Mouse (Mus musculus) heart, embryonic 15.5 days (tissue): ENCODE measurements around the gene Fads6. TPM values are rescaled to one million over a fixed set of nuclear protein-coding genes. Genes with fewer than 3 reads are reported as not detected.
A peak's percentile ranks its signal among the peaks of the same experiment; 100 is the strongest.

Source experiments
- ATAC-seq: fragments of 200-750 bp; cut with Nextera tagmentation; replicated peaks from 2 replicates; pipeline ENCODE4 v1.8.0; 2017; ENCODE audit warnings: low read depth, moderate TSS enrichment; ENCODE audit not compliant: insufficient number of reproducible peaks, insufficient read depth, low FRiP score
- H3K27ac ChIP-seq: fragments of 300-500 bp; sonication (generic); 2 replicates; pipeline ENCODE4 v1.5.1; 2015; ENCODE audit warnings: mild to moderate bottlenecking, inconsistent platforms
- H3K27me3 ChIP-seq: fragments of 300-500 bp; sonication (generic); 2 replicates; pipeline ENCODE4 v1.6.1; 2015; ENCODE audit warnings: inconsistent platforms
- H3K36me3 ChIP-seq: fragments of 300-500 bp; sonication (generic); 2 replicates; pipeline ENCODE4 v1.6.1; 2015; ENCODE audit warnings: mild to moderate bottlenecking, inconsistent platforms
- H3K4me1 ChIP-seq: fragments of 300-500 bp; sonication (generic); replicated peaks from 2 replicates; pipeline ENCODE4 v1.6.1; 2015; ENCODE audit warnings: inconsistent platforms
- H3K4me2 ChIP-seq: fragments of 300-500 bp; sonication (generic); 2 replicates; pipeline ENCODE4 v1.6.1; 2015; ENCODE audit warnings: inconsistent platforms, mild to moderate bottlenecking, moderate library complexity
- H3K4me3 ChIP-seq: fragments of 300-500 bp; sonication (generic); 2 replicates; pipeline ENCODE4 v1.5.1; 2015; ENCODE audit warnings: mild to moderate bottlenecking, inconsistent platforms
- H3K9ac ChIP-seq: fragments of 300-500 bp; sonication (generic); 2 replicates; pipeline ENCODE4 v1.6.1; 2015; ENCODE audit warnings: mild to moderate bottlenecking, inconsistent platforms
- H3K9me3 ChIP-seq: fragments of 300-500 bp; sonication (generic); replicated peaks from 2 replicates; pipeline ENCODE4 v1.6.1; 2016; ENCODE audit warnings: inconsistent platforms
- WGBS: fragments of 180-500 bp; shearing (Covaris S2); methylation state at CpG from one replicate; pipeline ENCODE4 v1.1.7; 2015; ENCODE audit warnings: mixed read lengths; 5-methylcytosine and 5-hydroxymethylcytosine counted together
- polyA plus RNA-seq: library from polyadenylated mRNA; unstranded; fragments of >200 nt; fragmentation: Nextera tagmentation; extraction: Ambion mirVana; gene quantifications from 2 replicates; pipeline ENCODE4 v1.2.1, GENCODE M21; 2015

Fads6 gene
- polyA plus RNA-seq, 1 experiment from 2014 or later: 0.55 TPM

DNA sequence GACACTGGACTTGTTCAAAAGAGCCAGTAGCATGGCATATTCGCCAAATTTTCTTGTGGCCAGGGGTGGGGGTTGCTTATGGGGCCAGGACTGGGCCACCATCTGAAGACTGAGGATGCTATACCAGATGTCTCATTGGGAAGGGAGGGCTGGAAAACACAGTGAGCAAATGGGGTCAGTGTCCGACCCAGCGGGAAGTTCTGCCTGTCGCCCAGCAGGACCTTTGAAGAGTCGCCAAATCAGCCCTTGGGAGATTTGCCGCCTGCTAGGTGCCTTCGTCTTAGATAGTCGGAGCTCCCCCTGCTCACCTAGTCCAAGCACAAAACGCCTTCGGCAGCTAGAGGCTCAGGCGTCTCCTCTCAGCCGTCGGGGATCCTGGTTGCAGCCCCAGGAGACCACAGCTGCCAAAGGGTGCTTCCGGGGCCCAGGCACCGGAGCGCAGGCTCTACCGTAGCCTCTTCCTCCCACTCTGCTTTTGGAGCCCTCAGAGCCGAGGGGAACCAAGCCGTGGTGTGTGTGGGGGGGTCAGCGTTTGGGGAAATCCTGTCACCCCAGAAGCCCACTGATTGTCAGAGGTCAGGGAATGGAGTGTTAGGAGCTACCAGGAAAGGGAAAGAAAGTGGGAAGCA lies 31.6 kb downstream of the Fads6 start:
- Histone ChIP-seq H3K4me3 (peak overlapping the region; percentile 47), H3K9me3 (no peaks in the 10 kb centered on the region), H3K4me1 (peaks cover 30% of the 10 kb centered on the region), H3K36me3 (no peaks in the 10 kb centered on the region), H3K27me3 (peaks cover 92% of the 10 kb centered on the region), H3K9ac (peak overlapping the region; percentile 37; the same call in 1 of the 2 replicates), H3K4me2 (peak overlapping the region; percentile 81), H3K27ac (no peak overlapping the region)
- 4% methylated on average over 20 of the region's 20 CpGs for WGBS
- no peak for ATAC-seq

DNA sequence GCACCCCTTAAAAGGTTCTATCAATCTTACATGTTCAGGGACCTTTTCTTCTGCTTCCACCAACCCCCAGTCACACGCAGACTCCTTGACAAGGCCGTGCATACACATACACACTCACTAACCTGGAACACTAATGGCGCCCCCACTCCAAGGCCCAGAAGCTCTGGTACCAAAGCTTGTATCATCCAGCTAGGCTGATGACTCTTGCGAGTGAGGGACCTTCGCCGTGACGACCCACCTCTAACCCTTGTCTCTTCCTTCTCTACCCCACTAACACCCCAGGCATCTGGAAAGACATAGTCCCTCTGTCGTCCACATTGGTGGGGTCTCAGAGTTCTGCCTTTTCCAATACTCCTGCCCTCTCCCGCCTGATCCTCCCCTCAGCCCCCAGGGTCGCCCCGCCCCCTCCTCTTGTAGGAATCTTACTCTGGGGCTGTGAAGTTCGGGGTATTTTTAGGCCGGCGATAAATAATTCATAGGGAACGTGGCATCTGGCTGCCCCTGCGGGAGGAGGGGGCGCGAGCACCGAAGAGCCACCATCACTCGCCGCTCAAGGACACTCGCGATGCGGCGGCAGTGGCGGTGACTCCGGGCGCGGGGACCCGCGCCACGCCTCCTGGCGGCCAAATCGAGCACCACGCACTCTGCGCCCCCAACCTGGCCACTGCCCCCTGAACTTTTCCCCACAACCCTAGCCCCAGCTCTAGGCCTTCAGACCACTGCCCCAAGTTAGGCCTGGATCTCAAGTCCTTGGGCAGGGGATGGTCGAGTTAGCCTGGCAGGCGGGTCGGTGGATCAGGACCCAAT lies 32.4 kb downstream of the Fads6 start:
- H3K9ac ChIP-seq: no peak overlapping the region
- peak overlapping the region; percentile 34 for H3K4me3 ChIP-seq
- H3K27ac ChIP-seq: no peak overlapping the region
- 10% methylated on average over 39 of the region's 39 CpGs for WGBS
- no peak for ATAC-seq
- H3K4me1 ChIP-seq: peaks cover 28% of the 10 kb centered on the region
- peaks cover 98% of the 10 kb centered on the region for H3K27me3 ChIP-seq
- no peaks in the 10 kb centered on the region for H3K9me3 ChIP-seq
- H3K36me3 ChIP-seq: no peaks in the 10 kb centered on the region
- H3K4me2 ChIP-seq: peak overlapping the region; percentile 59

DNA sequence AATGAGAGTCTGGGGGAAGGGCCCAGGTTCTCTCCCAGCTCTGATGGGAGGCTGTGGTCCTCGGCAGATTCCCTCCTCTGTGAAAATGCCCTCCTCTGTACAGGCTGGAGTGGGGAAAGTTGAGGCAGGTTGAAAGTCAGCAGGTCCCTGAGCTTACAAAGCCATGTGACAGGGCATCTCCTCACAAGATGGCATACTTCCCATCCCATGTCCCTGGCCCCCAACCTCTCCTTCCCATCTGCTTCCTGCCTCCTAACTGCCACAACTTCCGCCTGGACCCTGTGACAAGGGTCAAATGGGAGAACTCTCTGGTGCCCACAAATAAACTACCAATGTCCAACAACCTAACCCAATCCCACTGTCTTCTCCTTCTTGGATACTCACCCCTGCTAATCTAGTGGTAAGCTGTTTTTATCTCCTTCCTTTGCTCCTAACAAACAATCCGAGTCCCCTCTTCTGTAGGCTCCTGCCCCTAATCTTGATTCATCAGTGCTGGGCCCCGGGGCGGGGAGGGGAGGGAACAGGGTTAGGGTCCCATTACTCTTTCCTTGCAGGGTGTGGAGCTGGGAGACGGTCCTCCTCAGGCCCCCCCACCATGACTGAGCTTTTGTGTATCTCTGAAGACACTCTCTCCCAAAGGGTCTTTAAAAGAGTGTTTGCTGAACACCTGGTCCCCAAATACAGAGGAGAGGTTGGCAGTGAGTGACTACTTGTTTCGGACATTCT lies 33.2 kb downstream of the Fads6 start:
- Histone ChIP-seq H3K36me3 (no peaks in the 10 kb centered on the region), H3K4me1 (peaks cover 28% of the 10 kb centered on the region), H3K4me2 (no peak overlapping the region), H3K27me3 (peaks cover 100% of the 10 kb centered on the region), H3K4me3 (no peak overlapping the region), H3K9me3 (no peaks in the 10 kb centered on the region), H3K27ac (no peak overlapping the region), H3K9ac (no peak overlapping the region)
- WGBS: 60% methylated on average over 7 of the region's 7 CpGs
- no peak for ATAC-seq

DNA sequence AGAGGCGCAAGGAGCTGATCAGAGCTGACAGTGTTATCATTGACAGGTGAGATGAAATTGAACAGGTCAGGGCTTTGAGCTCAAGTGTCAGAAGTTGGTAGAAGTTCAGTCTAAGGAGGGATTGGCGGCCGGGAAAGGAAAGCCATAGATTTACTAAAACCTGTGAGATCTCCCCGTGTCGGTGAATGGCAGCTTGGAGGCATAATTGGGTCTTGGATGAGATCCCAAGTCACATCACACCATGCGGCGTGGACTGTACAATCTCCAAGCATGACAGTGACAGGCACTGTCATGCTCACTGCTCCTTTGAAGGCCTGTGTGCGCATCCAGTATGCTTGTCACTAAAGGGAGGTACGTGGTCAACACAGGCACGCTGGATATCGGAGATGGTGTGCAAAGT lies 34.5 kb downstream of the Fads6 start:
- no peak for ATAC-seq
- peaks cover 100% of the 10 kb centered on the region for H3K27me3 ChIP-seq
- H3K27ac ChIP-seq: no peak overlapping the region
- no peak overlapping the region for H3K4me3 ChIP-seq
- no peak overlapping the region for H3K9ac ChIP-seq
- 58% methylated on average over 11 of the region's 11 CpGs for WGBS
- H3K4me1 ChIP-seq: peaks cover 32% of the 10 kb centered on the region
- no peak overlapping the region for H3K4me2 ChIP-seq
- no peaks in the 10 kb centered on the region for H3K9me3 ChIP-seq
- H3K36me3 ChIP-seq: no peaks in the 10 kb centered on the region

DNA sequence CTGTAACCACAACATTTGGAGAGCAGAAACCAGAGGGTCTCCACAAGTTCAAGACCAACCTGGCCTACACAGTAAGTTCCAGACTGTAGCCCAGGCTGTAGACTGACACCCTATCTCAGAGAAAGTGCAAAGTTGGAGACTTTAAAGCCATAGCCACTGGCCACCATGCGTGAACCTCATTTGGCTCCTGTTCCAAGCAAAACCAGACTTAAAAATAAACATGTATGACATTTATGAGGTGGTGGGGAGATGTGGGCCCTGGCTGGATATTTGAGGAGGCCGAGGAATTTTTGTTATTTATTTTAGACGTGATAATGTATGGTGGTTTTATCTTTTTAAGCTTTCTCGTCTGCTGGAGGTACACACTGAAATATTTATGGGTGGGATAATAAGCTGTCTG lies 38.3 kb downstream of the Fads6 start:
- Histone ChIP-seq H3K4me2 (no peak overlapping the region), H3K9ac (no peak overlapping the region), H3K4me3 (no peak overlapping the region), H3K9me3 (no peaks in the 10 kb centered on the region), H3K4me1 (peaks cover 8% of the 10 kb centered on the region), H3K27ac (no peak overlapping the region), H3K36me3 (no peaks in the 10 kb centered on the region), H3K27me3 (peaks cover 97% of the 10 kb centered on the region)
- 60% methylated on average over 4 of the region's 4 CpGs for WGBS
- ATAC-seq: no peak

DNA sequence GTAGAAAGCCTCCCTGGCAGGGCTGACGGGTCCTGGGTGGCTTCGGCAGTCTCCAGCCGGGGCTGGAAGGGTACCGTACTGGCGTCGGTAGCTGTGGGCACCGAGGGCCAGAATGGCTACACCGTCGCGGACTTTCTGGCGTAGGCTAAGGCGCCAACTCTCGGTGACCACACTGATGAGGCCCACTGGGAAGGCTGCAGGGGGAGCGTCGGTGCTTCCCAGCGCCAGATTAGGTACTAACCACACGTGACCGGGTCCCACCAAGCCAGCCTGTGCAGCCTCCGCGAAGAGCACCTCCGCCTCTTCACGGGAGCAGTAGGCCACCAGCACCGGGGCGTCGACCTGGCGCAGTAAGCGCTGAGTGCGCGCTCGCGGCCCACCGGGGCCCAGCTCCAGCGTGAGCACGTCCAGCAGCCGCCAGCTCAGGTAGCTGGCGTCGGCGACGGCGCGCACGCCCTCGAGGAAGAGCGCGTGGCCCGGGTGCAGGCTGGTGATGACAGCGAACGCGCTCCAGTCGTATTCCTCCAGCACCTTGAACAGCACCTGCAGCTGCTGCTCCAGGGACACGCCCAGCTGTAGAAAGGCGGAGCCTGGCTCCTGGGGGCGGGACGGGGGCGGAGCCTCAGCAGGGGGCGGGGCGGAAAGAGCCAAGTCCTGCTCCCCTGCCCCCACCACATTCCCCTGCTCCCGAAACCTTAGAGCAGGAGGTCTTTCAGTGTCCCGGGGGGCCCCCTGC lies 39.5 kb downstream of the Fads6 start:
- H3K4me3 ChIP-seq: peak overlapping the region; percentile 16; the same call in 1 of the 2 replicates
- no peaks in the 10 kb centered on the region for H3K9me3 ChIP-seq
- no peak overlapping the region for H3K27ac ChIP-seq
- 16% methylated on average over 59 of the region's 59 CpGs for WGBS
- peaks cover 8% of the 10 kb centered on the region for H3K4me1 ChIP-seq
- H3K4me2 ChIP-seq: peak overlapping the region; percentile 32
- H3K27me3 ChIP-seq: peaks cover 96% of the 10 kb centered on the region
- no peak overlapping the region for H3K9ac ChIP-seq
- ATAC-seq: 0 out of 2 replicates have a peak, but pooled peaks have one; percentile 34
- no peaks in the 10 kb centered on the region for H3K36me3 ChIP-seq

DNA sequence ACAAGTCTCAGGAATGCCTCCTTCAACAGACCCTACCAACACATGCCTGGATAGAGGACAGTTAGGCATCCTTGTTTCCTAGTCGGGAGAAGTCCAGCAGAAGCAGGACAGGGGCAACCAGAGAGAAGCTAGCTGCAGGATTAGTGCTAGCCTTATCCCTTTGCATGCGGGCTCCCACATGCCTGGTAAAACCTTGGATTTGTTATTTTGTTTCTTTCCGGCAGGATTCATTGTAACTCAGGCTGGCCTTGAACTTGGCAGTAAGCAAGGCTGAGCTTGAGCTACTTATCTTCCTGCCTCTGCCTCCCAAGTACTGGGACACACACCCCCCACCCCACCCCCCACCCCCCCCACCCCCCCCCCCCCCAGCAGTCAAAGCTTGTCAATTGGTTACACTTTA lies 46.2 kb downstream of the Fads6 start:
- no peak overlapping the region for H3K9ac ChIP-seq
- WGBS: 55% methylated on average over 3 of the region's 3 CpGs
- H3K27ac ChIP-seq: no peak overlapping the region
- peaks cover 24% of the 10 kb centered on the region for H3K4me1 ChIP-seq
- peaks cover 94% of the 10 kb centered on the region for H3K27me3 ChIP-seq
- H3K4me3 ChIP-seq: no peak overlapping the region
- H3K36me3 ChIP-seq: no peaks in the 10 kb centered on the region
- no peak for ATAC-seq
- H3K9me3 ChIP-seq: no peaks in the 10 kb centered on the region
- no peak overlapping the region for H3K4me2 ChIP-seq

DNA sequence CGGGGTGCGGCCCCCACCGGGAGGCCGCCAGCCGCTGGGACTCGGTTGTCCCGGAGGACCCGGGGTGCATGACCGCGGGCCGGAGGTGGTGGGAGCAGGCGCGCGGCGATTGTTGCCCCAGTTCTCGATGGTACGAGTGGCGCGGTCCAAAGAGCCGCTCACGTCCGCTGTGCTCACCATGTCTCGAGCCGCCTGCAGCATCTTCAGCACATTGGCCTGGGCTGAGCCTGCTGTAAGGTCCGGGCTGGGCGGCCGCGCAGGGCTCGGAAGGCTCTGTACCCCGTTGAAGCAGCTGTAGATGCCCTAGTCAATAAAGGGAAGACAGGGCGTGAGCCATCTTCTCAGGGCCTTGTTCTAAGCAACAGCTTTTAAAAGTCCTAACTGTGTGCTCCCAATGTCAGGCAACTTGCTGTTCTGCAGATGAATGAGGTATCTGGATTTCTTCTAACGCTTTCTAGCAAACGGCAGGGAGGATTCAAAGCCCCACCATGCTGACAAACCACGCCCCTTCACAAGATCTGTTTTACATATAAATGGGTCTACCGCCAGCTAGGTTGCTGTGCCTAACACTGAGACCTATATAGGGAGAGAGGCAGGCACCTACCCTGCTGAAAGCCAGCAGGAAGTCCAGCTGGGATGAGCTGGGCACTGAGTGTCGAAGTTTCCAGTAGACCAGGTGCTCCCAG lies 46.9 kb downstream of the Fads6 start:
- H3K27ac ChIP-seq: no peak overlapping the region
- H3K4me1 ChIP-seq: peaks cover 25% of the 10 kb centered on the region
- H3K4me2 ChIP-seq: peak overlapping the region; percentile 70
- no peak for ATAC-seq
- H3K36me3 ChIP-seq: no peaks in the 10 kb centered on the region
- peaks cover 95% of the 10 kb centered on the region for H3K27me3 ChIP-seq
- 0 out of 2 replicates have a peak overlapping the region, but pooled peaks have one; percentile 31 for H3K9ac ChIP-seq
- WGBS: 3% methylated on average over 34 of the region's 36 CpGs
- no peaks in the 10 kb centered on the region for H3K9me3 ChIP-seq
- H3K4me3 ChIP-seq: peak overlapping the region; percentile 42

DNA sequence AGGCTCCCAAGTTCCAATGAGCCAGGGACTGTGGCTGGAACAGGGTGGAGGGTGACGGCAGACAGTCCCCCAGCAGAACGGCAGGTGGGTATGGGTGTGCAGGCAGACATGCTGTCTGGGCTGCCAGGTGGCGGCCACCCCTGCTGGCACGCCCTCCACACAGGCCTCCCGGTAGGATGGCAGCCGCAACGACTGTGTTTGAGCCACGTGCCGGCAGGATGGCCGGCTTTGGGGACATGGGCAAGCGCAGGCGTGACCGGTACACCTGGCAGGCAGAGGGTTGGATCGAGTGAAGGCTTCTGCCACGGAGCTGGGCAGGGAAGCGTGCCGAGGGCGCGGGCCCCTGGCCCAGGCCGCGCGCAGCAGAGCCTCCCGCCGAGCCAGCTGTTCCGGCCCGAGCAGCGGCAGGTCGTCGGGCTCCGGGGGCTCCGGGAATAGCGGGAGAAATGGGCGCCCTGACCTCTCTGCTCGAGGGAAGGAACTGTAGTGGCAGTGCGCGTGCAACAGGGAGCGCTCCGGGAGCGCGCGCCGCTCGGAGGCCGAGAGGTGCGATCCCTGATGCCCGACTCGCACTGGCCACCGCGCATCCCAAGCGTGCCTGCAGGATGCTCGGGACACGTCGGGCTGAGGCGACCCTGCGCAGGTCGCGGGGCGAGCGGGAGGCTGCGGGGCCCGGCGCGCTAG lies 47.6 kb downstream of the Fads6 start:
- Histone ChIP-seq H3K27ac (no peak overlapping the region), H3K4me2 (peak overlapping the region; percentile 70), H3K9ac (peak overlapping the region; percentile 31; the same call in 1 of the 2 replicates), H3K9me3 (no peaks in the 10 kb centered on the region), H3K4me3 (peak overlapping the region; percentile 42), H3K36me3 (no peaks in the 10 kb centered on the region; the same call in 1 of the 2 replicates), H3K4me1 (peaks cover 25% of the 10 kb centered on the region), H3K27me3 (peaks cover 91% of the 10 kb centered on the region)
- 3% methylated on average over 63 of the region's 63 CpGs for WGBS
- ATAC-seq: no peak

DNA sequence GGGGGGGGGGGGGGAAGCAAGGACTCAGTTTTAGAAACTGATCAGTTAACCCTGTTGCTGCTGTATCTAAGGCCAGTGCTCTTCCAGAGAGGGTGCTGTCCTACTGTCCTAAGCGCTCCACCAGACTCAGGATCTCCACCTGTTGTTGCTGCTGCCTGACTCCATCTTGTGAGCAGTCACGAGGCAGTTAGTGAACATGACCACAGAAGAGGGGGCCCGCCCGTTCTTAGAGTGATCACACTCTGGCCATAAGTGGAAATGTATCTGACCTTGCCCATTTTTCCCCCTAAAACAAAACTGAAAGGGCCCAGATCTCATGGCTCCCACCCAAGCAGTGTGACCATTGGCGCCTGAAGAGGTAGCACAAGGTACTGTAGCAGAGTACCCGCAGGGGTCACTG lies 49.5 kb downstream of the Fads6 start:
- H3K27me3 ChIP-seq: peaks cover 75% of the 10 kb centered on the region
- no peak overlapping the region for H3K9ac ChIP-seq
- no peak overlapping the region for H3K27ac ChIP-seq
- peaks cover 27% of the 10 kb centered on the region for H3K4me1 ChIP-seq
- no peak overlapping the region for H3K4me3 ChIP-seq
- H3K4me2 ChIP-seq: no peak overlapping the region
- WGBS: 72% methylated on average over 6 of the region's 6 CpGs
- H3K9me3 ChIP-seq: no peaks in the 10 kb centered on the region
- peaks cover 8% of the 10 kb centered on the region; the same call in 1 of the 2 replicates for H3K36me3 ChIP-seq
- ATAC-seq: no peak
